Mouse (Mus musculus): ENCODE measurements around the gene Cntn6.

Gene Cntn6

GRCm38 (mm10) chr6:104758125-104758524 lies 265.5 kb downstream of the Cntn6 start:
- no peak for DNase-seq (ENCODE audit: low spot score)

- no peak for DNase-seq (ENCODE audit: low spot score)
Observed at GRCm38 (mm10) chr6:104761226-104761625, 268.6 kb downstream of the Cntn6 start.

- no peak for DNase-seq (ENCODE audit: low spot score)
Observed at GRCm38 (mm10) chr6:104783891-104784290, 291.3 kb downstream of the Cntn6 start.

GRCm38 (mm10) chr6:104787502-104787901 lies 294.9 kb downstream of the Cntn6 start:
- no peak for DNase-seq (ENCODE audit: low spot score)

- peak; percentile 17 for DNase-seq (ENCODE audit: low spot score)
Observed at GRCm38 (mm10) chr6:104808526-104808925, 315.9 kb downstream of the Cntn6 start.

GRCm38 (mm10) chr6:104815610-104816009 lies 323.0 kb downstream of the Cntn6 start:
- no peak for DNase-seq (ENCODE audit: low spot score)

- DNase-seq (ENCODE audit: low spot score): no peak
Observed at GRCm38 (mm10) chr6:104879711-104880110, 387.1 kb downstream of the Cntn6 start.

- no peak for DNase-seq (ENCODE audit: low spot score)
Observed at GRCm38 (mm10) chr6:104884021-104884420, 391.4 kb downstream of the Cntn6 start.

- DNase-seq (ENCODE audit: low spot score): no peak
Observed at GRCm38 (mm10) chr6:104885829-104886228, 393.2 kb downstream of the Cntn6 start.

- DNase-seq (ENCODE audit: low spot score): no peak
Observed at GRCm38 (mm10) chr6:104891071-104891470, 398.5 kb downstream of the Cntn6 start.
